Mouse (Mus musculus) liver, embryonic 14.5 days (tissue): ENCODE data around the gene Ptgr2.

Experiments used
- CTCF ChIP-seq: IDR thresholded peaks from 2 replicates; pipeline ENCODE4 v1.5.1; 2016; ENCODE audit warnings: antibody characterized with exemption, low read depth, control low read depth
- EP300 ChIP-seq: IDR thresholded peaks from 2 replicates; pipeline ENCODE4 v1.6.1; 2016; ENCODE audit warnings: antibody characterized with exemption, low read depth

GRCm38 (mm10) chr12:84284391-84284790 lies 641 bp upstream of the Ptgr2 start:
- TF ChIP-seq CTCF (no peak), EP300 (no peak)
